Mouse (Mus musculus) megakaryocyte progenitor cell, adult 5-6 weeks (primary cell): Measurements from ENCODE around the gene Wwox. TPM values are rescaled to one million over a fixed set of nuclear protein-coding genes. Genes with fewer than 3 reads are reported as not detected.
A peak's percentile ranks its signal among the peaks of the same experiment; 100 is the strongest.

ENCODE experiments used
- ATAC-seq: replicated peaks from 2 replicates; pipeline ENCODE4 v1.8.0; 2016; ENCODE audit warnings: mild to moderate bottlenecking, moderate TSS enrichment, inconsistent platforms; ENCODE audit not compliant: poor library complexity
- total RNA-seq, 2 experiments: library from RNA; stranded (forward) in 1 of 2; stranded (reverse) in 1 of 2; fragments of 157-497, 149-512 nt in 1 of 2; fragments of 200-1000 nt in 1 of 2; gene quantifications; 2 replicates each; pipeline versions ENCODE4 v1.2.3 to v1.2.4; 2015 to 2017

Wwox gene
- total RNA-seq, 2 experiments from 2014 or later, result 11.2 to 11.3 TPM

GRCm38 (mm10) chr8:114707538-114708138 is 268.2 kb downstream of the Wwox start:
- ATAC-seq, result no peak

DNA sequence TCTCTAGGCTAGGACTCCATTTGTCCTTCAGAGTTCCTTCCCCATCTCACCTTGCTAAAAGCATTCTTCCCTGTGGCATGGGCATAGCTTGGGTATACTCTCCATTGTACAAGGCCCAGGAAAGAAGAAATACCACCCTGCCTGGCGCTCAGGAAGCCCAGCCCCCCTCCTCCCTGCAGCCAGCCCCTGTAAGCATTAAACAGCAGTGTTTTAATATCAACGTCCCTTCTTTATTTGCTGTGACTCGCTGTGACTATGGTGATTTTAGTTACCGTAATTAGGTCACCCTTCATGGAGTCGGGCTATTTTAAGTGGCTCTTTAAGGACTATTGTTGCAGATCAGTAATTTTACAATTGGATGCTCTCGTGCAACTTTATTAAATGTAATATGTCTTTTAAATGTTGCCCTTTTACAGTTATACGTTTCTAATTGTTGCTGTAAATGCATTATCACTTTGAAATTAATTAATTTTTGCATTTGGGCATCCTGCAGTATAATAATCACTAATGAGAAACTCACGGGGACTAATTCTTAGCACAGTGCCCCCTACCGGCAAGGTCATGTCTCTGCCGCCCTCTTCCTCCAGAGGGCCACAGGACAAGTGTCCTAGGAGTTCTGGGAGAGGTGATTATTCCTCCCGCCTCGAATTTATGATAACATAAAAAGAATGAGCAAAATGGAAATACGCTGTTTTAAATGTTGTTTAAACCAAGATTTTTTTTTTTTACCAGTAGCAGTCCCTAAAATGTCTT is 276.0 kb downstream of the Wwox start:
- peak; percentile 58; the same call in 1 of the 2 replicates for ATAC-seq

- ATAC-seq, result no peak
Measured at GRCm38 (mm10) chr8:114716546-114717255, 277.2 kb downstream of the Wwox start.

GRCm38 (mm10) chr8:114718821-114719220 is 279.4 kb downstream of the Wwox start:
- no peak for ATAC-seq

- ATAC-seq, result no peak
Measured at GRCm38 (mm10) chr8:114722611-114723010, 283.2 kb downstream of the Wwox start.

GRCm38 (mm10) chr8:114731260-114732140 is 292.0 kb downstream of the Wwox start:
- no peak for ATAC-seq

GRCm38 (mm10) chr8:114743185-114743915 is 303.9 kb downstream of the Wwox start:
- peak; percentile 99 for ATAC-seq

DNA sequence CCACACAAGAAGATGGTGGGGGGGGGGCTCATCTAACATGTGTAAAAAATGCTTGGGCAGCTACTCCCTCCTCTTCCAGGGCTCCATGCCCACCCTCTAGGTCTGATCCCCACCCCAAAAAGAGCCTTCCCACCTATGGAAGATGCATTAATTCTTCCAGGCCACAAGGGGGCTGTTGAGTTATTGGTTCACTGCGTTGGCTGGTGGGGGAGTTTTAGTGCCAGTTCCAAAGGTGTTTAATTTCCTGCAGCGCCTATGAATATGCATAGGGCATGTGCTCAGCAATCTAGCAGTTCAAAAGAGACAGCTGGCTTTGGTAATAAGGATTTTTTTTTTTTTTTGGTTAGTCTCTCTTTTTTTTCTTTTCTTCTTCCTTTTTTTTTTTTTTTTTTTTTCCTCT is 306.9 kb downstream of the Wwox start:
- ATAC-seq, result 0 out of 2 replicates have a peak, but pooled peaks have one; percentile 32

- no peak for ATAC-seq
Measured at GRCm38 (mm10) chr8:114751376-114752135, 312.1 kb downstream of the Wwox start.

GRCm38 (mm10) chr8:114759621-114760020 is 320.2 kb downstream of the Wwox start:
- no peak for ATAC-seq

DNA sequence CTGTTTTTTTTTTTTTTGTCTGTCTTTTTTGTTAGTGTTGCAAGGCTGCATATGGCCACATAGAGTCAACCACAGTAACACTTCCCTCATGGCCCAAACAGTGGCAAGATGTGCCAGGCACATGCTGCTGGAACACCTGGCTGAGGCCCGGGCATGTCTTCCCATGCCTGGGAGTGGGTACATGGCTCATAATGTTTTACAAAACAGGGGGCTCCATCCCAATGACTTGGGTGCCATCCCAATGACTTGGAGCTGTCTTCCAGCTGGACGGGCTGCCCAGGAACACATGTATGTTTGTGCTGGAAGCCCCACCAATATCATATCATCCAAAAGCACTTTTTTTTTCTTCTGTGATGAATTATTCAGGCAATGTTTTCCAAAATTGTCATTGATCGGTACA is 329.1 kb downstream of the Wwox start:
- no peak for ATAC-seq

- ATAC-seq, result peak; percentile 90
Measured at GRCm38 (mm10) chr8:114770856-114771776, 331.7 kb downstream of the Wwox start.

DNA sequence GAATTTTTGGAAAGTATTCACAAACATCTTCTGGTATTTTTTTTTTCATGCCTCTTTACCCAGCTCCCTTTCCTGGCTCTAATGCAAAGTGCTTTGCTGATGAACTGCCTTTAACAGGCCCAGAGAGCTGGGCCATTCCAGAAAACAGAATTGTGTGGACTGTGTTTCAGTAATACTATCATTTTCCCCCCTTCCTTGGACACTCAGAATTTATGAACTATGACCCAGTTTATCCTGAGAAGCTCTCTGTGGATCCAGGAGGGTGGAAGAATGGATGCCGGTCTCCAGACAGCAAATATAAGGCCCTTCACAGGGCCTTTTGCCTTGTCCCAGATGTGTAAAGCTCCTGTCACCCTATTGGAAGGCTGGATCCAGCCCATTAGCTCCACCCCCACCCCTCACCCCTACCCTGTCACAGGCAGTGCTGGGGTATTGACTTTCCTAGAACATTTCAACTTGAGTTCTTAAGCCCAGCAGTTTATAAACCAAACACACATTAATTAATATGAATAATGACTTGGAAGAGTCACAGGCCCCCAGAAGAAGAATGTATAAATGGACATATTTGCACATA is 332.9 kb downstream of the Wwox start:
- no peak for ATAC-seq

GRCm38 (mm10) chr8:114773461-114774414 is 334.3 kb downstream of the Wwox start:
- ATAC-seq, result no peak

GRCm38 (mm10) chr8:114774415-114774775 is 334.9 kb downstream of the Wwox start:
- no peak for ATAC-seq

DNA sequence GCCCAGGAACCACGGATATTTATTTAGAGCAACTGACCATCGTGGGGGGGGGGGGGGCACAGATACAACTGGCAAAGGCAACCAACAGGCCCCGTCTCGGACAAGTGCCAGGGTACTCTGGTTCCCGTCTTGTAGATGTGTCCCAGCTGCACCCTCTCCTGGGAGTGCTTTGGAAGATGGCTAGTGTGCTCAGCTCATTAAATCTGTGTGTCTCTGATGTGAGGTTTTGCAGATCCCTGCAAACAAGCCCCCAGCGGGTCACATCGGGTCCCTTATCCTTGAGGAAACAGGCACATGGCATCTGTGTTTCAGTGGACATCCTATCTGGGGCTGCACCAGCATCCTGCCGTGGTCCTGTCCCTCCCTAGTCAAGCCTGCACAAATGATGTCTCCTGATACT is 336.1 kb downstream of the Wwox start:
- no peak for ATAC-seq

- ATAC-seq, result no peak
Measured at GRCm38 (mm10) chr8:114776696-114777095, 337.2 kb downstream of the Wwox start.
